Mouse (Mus musculus): ENCODE data around the gene Mat1a.

The Mat1a gene

DNA sequence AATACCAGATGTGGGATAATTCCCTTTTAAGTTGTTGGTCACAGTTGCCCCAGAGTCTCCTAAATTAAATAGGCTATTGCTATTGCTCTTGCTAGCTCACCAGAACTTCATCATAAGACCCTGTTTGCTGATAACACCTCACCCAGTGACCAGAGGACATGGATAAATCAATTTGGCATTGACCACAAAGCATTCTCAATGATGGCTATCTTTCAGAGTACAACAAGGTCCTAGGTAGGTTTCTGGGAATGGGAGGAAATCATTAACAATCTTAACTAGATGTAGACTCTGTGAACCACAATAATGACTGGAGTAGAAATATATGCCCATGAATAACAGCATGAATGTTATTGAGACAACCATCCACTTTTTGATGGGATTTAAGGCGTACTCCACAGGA lies 35.9 kb downstream of the Mat1a start:
- no peak for DNase-seq (ENCODE audit: low spot score in 2 of 2)

DNA sequence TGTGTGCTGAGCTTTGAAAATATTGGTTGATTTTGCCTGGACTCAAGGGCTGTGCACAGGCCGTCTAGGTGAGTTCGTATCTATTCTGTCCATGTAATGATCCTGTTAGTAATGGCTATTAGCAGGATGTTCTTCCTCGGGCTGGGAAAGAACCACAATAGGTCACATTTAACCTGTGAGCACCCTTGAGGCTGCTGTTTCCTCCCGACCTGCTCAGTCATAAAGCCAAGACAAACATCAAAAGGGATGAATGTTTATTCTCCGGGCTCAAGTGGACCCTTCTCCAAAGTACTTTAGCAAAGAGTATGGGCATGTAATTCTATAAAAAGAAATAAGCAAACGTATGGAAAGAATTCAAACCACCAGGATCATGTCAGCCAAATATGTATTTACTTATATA lies 41.2 kb downstream of the Mat1a start:
- no peak for DNase-seq (ENCODE audit: low spot score in 2 of 2)

DNA sequence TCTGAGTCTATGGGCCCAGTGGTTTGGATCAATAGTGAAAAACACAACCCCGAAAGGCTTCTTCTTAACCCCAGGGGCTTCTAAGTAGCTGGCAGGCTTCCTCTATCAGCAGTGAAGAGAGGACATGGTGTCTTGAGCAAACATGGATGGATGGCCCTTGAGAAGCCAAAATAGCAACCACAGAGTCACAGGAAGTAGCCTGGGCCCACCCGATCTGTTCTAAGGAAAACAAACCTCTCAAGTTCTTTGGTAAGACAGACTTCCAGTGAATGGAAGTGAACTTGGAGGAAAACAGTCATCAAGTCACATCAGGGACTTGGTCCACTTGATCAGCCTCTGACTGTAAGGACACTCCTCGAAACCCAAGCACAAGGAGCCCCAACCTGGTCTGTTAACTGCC lies 42.1 kb downstream of the Mat1a start:
- no peak for DNase-seq (ENCODE audit: low spot score in 2 of 2)

DNA sequence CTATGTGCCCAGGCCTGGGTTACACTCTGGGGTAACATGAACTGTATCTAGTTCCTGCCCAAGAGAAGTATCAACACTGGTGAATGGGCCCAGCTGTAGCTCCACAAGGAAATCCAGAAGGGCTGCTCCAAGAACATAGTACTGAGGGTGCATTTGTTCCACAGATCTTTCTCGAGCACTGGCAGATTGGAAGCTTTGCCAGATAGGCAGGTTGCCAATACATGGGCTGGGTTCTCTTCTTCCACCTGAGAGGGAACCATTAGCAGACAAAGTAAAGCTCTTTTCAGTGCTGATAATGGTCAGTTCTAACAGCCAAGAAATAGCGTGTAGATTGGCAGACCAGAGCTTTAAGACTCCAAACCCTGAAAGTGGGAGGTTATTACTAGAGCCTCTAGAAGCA lies 42.5 kb downstream of the Mat1a start:
- no peak for DNase-seq (ENCODE audit: low spot score in 2 of 2)

DNA sequence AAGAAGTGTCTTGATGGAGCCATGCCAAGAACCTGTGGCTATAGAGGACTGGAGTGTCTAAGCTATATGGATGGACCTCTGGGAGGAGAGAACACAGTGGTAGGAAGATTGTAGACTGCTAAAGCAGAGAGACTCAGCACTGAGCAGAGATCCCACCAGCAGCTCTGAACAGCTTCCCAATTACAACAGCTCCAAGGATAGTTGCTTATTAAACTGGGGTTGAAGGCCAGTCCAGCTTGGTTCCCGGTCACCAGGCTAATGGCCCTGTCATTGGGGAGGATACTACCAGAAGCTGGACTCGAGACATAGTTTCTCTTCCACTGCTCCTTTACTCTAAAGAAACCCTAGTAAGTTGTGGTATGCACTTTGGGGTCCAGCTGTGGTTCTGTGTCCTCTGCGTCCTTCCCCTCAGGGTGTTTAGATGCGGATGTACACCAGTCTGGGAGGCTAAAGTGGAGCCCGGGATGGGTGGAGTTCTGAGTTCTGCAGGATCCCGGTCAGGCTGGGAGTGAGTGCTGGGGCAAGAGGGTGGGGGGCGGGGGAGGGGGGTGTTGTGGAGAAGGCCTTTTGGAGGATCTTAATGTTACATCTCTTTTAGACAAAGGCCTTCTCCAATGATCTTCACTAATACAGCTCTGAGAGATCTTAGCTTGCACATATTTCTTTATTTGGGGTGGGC lies 46.5 kb downstream of the Mat1a start, which contains the start of gene Mbl1:
Gene Mbl1, plus strand, starts transcription at position 239 of the 679 bp plus-strand sequence.
- DNase-seq (ENCODE audit: low spot score in 2 of 2), result no peak

DNA sequence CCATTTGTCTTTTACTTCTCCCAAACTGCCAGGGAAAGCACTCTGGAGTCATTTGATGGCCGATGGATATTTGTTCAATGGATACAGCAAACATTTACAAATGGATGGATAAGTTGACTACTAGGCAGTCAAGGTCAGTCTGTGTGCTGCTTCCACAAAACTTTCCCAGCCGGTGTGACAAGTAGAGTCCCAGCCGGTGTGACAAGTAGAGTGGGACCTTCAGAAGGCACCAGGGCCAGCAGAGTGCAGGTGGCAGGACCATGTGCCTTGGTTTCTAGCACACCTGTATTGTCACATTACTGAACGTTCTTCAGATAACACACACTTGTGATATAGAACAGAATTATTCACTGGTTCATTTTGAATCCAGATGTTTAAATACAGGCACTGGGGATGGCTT lies 55.2 kb downstream of the Mat1a start:
- DNase-seq (ENCODE audit: low spot score in 2 of 2), result no peak

DNA sequence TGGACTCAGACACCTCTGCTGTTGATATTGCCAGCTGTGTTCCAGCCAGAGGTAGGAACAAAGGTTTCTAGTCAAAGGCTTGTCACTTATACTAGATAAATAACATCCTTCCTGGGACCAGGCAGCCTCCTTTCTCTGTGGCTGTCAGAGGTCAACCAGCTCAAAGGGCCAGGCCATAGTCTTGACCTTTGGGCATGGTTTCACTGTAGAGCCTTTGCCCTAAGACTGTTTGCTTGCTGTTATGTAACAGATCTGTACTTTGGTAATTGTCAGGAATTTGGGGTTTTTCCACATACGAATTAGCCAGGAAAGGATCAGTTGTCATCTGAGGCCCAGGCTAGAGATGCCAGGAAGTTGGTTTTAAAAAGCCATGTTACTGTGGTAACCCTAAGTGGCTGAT lies 55.9 kb downstream of the Mat1a start:
- DNase-seq (ENCODE audit: low spot score in 2 of 2), result no peak

DNA sequence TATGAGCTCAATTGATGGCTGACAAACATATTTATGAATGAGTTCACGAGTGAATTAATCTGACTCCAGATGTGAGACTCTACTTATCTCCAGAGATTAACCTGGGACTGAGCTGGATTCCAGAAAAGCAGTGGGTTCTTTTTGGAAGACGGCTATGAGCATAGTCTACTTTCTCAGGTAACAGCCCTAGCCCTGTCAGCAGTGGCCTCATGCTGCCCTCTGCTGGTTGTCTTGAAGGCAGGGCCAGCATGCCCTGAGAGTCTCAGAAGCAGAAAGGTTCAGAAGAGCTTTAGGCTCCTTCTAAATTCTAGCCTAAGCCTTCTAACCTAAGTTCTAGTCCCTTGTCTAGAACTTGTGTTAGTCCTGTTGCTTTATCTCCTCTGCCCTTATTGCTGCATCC lies 57.8 kb downstream of the Mat1a start:
- DNase-seq (ENCODE audit: low spot score in 2 of 2), result peak in 1 of 2 experiments; percentile 18

DNA sequence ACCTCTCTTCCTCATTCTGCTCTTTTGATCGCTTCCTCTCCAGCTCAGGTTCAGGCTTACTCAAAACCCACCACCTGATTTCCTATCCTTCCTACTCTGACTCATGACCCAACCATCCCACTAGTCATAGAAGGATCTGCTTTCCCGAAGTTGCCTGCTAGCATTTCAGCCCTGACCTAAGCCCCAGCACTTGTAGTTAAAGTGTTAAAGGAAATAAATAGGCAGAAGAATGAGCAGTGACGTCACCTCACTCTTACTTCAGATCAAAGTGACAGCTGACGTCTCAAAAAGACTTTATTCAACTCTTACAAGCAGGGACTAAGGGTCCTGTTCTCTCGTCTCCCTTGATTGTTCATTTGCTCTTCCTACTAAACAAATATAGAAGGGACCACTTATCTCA lies 62.4 kb downstream of the Mat1a start:
- no peak for DNase-seq (ENCODE audit: low spot score in 2 of 2)

DNA sequence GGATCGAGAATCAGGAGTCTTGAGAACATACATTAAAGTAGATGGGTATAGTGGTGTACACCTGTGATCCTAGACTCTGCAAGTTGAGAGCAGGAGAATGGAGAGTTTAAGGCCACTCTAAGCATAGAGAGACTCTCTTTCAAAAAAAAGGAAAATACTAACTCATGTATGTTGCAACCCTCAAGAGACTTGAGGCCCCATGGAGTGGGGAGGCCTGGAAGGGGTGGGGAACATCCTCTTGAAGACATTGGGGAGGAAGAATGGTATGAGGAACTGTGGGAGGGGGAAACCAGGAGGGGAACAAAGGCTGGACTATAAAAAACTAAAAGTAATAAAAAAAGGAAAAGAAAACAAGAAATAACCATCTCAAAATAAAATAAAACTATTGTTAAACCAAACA lies 63.7 kb downstream of the Mat1a start:
- DNase-seq (ENCODE audit: low spot score in 2 of 2), result no peak

DNA sequence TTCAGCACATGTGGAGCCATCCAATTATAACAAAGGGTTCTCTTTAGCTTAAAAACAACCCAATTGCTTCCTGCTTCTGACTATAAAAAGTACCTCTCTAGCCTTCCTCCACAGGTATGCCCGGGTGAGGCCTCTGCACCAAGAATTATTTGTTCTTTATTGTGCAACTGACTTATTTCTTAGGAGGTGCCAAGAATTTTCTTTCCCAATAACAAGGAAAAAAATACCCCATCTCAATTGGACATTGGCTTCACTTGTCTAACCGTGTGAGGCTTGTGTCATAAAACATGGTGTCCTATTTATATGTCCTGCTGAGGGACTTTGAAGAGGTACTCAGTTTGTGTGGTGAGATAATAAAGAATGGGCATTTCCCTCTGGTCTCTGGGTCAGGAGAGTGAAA lies 65.7 kb downstream of the Mat1a start:
- DNase-seq (ENCODE audit: low spot score in 2 of 2), result no peak

All from heart, adult 9 months (tissue).